Mouse (Mus musculus): Measurements from ENCODE around the gene Smbd1.

GRCm38 (mm10) chr16:32810321-32810720, at the start of gene Smbd1:
- TF ChIP-seq JUND (conservative IDR thresholded peaks at IDR 0.05; ENCODE audit: low read depth, low read length) (no peak), CTCF (conservative IDR thresholded peaks at IDR 0.05 in 1 of 2, IDR thresholded peaks at IDR 0.05 in 1 of 2; ENCODE audit: low read depth in 2 of 2, low read length in 2 of 2) (no peak), TCF12 (IDR thresholded peaks at IDR 0.05; ENCODE audit: low read depth, low read length) (no peak), EP300 (IDR thresholded peaks at IDR 0.05; ENCODE audit: low read length) (no peak), ZC3H11A (IDR thresholded peaks at IDR 0.05; ENCODE audit: low read depth, low read length) (no peak), HCFC1 (IDR thresholded peaks at IDR 0.05; ENCODE audit: low read depth, low read length) (no peak), MAX (IDR thresholded peaks at IDR 0.05; ENCODE audit: low read length) (no peak), JUN (IDR thresholded peaks at IDR 0.05; ENCODE audit: insufficient read depth, low read depth, low read length) (no peak), POLR2A (IDR thresholded peaks at IDR 0.05; ENCODE audit: low read depth, low read length) (no peak), UBTF (IDR thresholded peaks at IDR 0.05; ENCODE audit: low read depth, low read length) (no peak), USF1 (IDR thresholded peaks at IDR 0.05; ENCODE audit: low read depth, low read length) (no peak), ZNF384 (IDR thresholded peaks at IDR 0.05; ENCODE audit: low read depth, low read length) (no peak), MXI1 (IDR thresholded peaks at IDR 0.05; ENCODE audit: low read depth, low read length) (no peak), RAD21 (IDR thresholded peaks at IDR 0.05; ENCODE audit: low read depth, low read length) (no peak)
